Mouse (Mus musculus) bone marrow macrophage, adult 2 months (primary cell): ENCODE data around the gene Nebl. TPM values are rescaled to one million over a fixed set of nuclear protein-coding genes. Genes with fewer than 3 reads are reported as not detected.

ENCODE experiments used
- H3K27ac ChIP-seq: 2 replicates; pipeline ENCODE4 v1.5.1; 2012; ENCODE audit warnings: low read depth, low read length; ENCODE audit not compliant: insufficient read depth
- H3K4me1 ChIP-seq: 2 replicates; pipeline ENCODE4 v1.6.1; 2012; ENCODE audit warnings: low read length; ENCODE audit not compliant: control insufficient read depth, insufficient read depth
- H3K4me3 ChIP-seq: 2 replicates; pipeline ENCODE4 v1.5.1; 2012; ENCODE audit warnings: mild to moderate bottlenecking, low read length, moderate library complexity; ENCODE audit not compliant: insufficient read depth
- CTCF ChIP-seq: IDR thresholded peaks from 2 replicates; pipeline ENCODE4 v1.5.1; 2012; ENCODE audit warnings: low read depth, mild to moderate bottlenecking, low read length, moderate library complexity
- POLR2A ChIP-seq: IDR thresholded peaks from 2 replicates; pipeline ENCODE4 v1.6.1; 2012; ENCODE audit warnings: mild to moderate bottlenecking, low read depth, low read length, borderline replicate concordance
- polyA plus RNA-seq: library from polyadenylated mRNA; stranded (reverse); fragments of >200 nt; gene quantifications from 2 replicates; pipeline ENCODE4 v1.2.4, GENCODE M21; 2012; ENCODE audit not compliant: missing spikeins, insufficient read depth, insufficient read length

The Nebl gene
- polyA plus RNA-seq, 1 experiment, result not detected

GRCm38 (mm10) chr2:17711216-17711615 is 20.0 kb downstream of the Nebl start:
- TF ChIP-seq CTCF, result no peak
- no peak for TF ChIP-seq POLR2A
- no peak overlapping the region for H3K4me3 ChIP-seq
- H3K27ac ChIP-seq, result no peak overlapping the region
- H3K4me1 ChIP-seq, result no peaks in the 10 kb centered on the region

DNA sequence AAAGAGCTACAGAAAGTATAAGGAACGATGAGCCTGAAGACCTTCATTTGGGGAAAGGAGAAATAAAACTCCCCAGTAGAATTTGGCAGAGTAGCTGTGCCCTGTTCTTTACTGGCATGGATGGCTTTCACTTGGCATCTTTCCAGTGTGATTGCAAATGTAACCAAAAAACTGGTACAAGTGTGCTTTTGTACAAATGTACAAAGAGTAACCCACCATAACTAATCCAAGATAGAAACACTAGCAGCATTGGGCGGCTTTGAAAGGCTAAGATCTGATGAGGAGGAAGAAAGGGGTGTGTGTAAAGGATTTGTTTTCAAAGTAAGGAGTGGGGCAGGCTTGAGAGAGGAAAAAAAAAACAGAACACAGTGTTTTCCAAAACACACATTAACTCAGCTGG is 21.2 kb downstream of the Nebl start:
- Histone ChIP-seq H3K27ac (no peak overlapping the region), H3K4me1 (no peaks in the 10 kb centered on the region), H3K4me3 (no peak overlapping the region)
- TF ChIP-seq POLR2A (no peak), CTCF (no peak)

DNA sequence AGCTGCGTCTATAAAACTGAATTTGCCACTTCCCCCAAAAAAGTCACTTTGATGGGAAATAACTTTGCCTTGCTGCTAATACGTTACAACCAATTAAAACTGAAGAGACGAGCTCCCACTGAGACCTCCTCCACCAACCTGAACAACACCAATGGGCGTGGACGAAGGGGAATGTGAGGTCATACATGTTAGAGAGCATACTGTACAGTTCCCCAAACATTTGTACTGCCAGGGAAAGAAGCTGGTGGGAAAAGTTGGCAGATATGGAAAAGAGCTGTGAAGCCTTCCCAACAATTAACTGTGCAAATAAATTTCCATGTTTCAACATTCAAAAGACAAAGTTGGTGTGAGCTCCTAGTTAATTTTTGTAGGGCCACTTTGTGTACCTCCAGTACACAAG is 25.3 kb downstream of the Nebl start:
- Histone ChIP-seq H3K27ac (no peak overlapping the region), H3K4me1 (no peaks in the 10 kb centered on the region), H3K4me3 (no peak overlapping the region)
- no peak for TF ChIP-seq POLR2A
- no peak for TF ChIP-seq CTCF

DNA sequence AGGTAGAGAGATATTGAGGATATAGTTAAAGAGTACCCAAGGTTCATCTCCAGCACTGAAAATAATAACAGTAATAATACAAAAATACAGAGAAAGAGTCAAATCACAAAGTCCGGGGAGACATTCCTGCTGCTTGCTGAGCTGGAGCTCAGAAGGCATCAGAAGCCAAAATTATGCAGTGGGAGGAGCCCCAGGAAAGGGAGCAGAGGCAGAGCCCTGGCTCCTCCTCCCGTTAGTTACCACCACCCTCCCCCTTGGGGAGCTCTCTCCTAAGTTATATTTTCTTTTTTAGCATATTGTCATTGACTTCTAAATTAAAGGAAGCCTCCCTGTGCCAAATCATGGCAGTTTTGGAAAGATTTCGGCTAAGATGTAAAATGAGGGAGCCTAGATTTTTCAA is 25.8 kb downstream of the Nebl start:
- H3K27ac ChIP-seq, result no peak overlapping the region
- H3K4me1 ChIP-seq, result no peaks in the 10 kb centered on the region
- no peak overlapping the region for H3K4me3 ChIP-seq
- no peak for TF ChIP-seq CTCF
- TF ChIP-seq POLR2A, result no peak

- H3K27ac ChIP-seq, result no peak overlapping the region
These were observed 28.1 kb downstream of the Nebl start for GRCm38 (mm10) chr2:17703170-17703512.

DNA sequence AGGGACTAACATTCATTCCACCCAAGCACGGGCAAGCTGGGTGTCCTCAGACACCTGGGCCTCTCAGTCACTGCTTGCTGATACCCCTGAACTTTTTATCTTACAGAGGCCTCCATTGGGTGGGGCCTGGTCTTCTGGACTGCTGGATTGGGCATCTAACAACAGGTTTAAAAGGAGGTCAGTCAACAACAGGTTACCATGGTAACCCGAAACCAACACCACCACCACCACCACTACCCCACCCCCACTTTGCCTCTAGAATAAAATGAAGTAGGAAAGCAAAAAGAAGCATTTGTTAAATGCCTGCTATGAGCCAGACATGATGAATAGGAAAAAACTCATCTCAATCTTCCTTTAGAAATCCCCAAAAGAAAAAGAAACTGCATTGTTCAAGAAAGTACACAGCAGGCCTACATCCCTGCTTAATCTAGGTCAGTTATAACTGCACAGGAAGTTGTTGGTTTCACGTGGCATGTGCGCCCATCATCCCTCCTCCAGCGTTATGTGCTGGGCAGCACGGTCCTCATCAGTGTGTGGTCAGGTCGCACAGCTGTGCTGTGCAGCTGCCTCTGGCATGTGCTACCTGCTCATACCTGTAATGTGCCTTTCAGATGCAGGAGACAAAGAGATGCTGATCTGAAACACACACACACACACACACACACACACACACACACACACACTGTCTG is 28.6 kb downstream of the Nebl start:
- no peaks in the 10 kb centered on the region for H3K4me1 ChIP-seq
- H3K27ac ChIP-seq, result no peak overlapping the region

More at GRCm38 (mm10) chr2:17703170-17703512, 28.1 kb downstream of the Nebl start:
- Histone ChIP-seq H3K4me1 (no peaks in the 10 kb centered on the region), H3K4me3 (no peak overlapping the region)
- no peak for TF ChIP-seq POLR2A
- no peak for TF ChIP-seq CTCF

DNA sequence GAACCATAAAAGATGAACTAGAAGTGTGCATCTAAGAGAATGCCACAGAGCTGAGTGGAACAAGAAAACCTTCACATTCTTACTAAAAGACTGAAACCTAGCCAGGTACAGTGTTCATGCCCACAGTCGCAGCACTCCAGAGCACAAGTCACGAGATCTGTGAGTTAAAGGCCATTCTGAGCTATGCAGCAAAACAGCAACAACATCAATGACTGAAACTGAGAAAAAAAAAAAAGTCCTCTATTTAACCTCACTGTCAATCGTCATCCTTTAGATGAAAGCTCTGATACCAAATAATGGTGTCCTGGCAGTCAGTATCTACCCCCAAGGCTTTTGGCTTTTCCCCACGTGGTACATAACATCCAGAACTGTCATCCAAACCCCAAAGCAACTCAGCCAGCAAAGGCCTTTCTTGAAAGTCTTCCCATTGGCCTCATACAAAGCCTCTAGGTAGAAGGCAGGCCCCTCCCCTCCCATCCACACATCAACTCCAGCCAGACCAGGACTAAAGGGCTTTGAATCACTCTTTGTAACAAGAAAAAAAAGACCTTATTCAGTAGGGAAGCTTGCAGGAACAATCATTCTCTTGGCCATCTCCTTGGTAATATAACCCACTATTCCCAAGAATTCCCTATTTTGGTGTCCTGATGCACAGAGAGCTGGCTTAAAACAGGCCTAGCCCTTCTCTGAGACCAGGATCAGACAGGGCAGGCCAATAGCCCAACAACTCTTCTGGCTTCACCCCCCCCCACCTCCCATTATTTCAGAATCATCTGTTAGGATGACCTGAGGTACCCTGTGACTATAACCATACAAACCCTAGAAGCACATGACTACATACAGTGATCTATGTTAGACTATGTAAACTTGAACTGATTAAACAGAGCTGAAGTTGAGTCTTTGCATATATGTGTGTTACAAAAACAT is 32.8 kb downstream of the Nebl start:
- H3K4me3 ChIP-seq, result no peak overlapping the region
- no peak for TF ChIP-seq POLR2A
- no peak for TF ChIP-seq CTCF
- H3K27ac ChIP-seq, result no peak overlapping the region
- no peaks in the 10 kb centered on the region for H3K4me1 ChIP-seq

More for the DNA sequence above, 28.6 kb downstream of the Nebl start:
- no peak overlapping the region for H3K4me3 ChIP-seq
- TF ChIP-seq POLR2A, result no peak
- TF ChIP-seq CTCF, result no peak

DNA sequence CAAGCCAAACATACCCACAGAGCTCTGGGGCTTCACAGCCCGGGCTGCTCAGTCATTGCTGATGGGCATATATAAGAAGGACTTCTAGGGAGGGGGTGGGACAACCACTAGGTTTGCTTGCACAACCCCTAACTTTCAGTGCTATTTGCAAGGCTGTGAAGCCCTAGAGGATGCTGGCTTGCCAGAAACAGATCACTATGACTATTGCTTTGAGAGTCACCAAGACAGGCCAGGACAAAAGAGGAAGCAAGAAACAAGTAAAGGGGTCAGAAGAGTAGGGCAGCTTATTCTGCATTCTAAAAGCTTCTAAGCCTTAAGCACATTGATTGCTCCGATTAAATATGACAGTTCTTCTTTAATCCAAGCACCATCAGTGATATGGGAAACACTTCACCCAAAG is 38.3 kb downstream of the Nebl start:
- no peak overlapping the region for H3K4me3 ChIP-seq
- TF ChIP-seq CTCF, result no peak
- no peak for TF ChIP-seq POLR2A
- H3K4me1 ChIP-seq, result no peaks in the 10 kb centered on the region
- H3K27ac ChIP-seq, result no peak overlapping the region

DNA sequence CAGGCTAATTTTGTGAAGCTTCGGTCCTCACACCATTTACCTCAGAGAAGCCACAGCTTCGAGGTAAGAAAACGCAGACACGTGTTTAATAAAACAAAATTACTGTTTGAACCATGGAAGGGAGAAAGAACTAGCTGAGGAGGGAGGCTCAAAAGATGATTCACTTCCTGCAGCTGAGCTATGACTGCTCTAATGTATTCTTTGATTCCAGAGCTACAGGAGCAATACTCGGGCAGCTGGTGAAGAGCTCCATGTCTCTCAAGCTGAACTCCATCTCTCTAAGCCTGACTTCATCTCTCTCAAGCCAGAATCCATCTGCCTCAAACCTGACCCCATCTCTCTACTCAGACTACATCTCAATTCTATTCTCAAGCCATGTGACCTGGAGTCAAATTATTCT is 41.0 kb downstream of the Nebl start:
- TF ChIP-seq CTCF, result no peak
- TF ChIP-seq POLR2A, result no peak
- H3K4me1 ChIP-seq, result no peaks in the 10 kb centered on the region
- H3K4me3 ChIP-seq, result no peak overlapping the region
- H3K27ac ChIP-seq, result no peak overlapping the region

GRCm38 (mm10) chr2:17687141-17687540 is 44.1 kb downstream of the Nebl start:
- peaks cover 5% of the 10 kb centered on the region; the same call in 1 of the 2 replicates for H3K4me1 ChIP-seq

More at GRCm38 (mm10) chr2:17687141-17687540, 44.1 kb downstream of the Nebl start:
- Histone ChIP-seq H3K4me3 (no peak overlapping the region), H3K27ac (no peak overlapping the region)
- no peak for TF ChIP-seq CTCF
- TF ChIP-seq POLR2A, result no peak
